Mouse (Mus musculus) ES-E14 (cell line): ENCODE measurements around the gene Rbm25.

Experiments
- HCFC1 ChIP-seq: IDR thresholded peaks from 2 replicates; pipeline ENCODE4 v1.6.1; 2012; ENCODE audit warnings: low read length, inconsistent platforms, borderline replicate concordance; ENCODE audit not compliant: insufficient read depth
- MAFK ChIP-seq: IDR thresholded peaks from 2 replicates; pipeline ENCODE4 v1.6.1; 2014; ENCODE audit warnings: mild to moderate bottlenecking, low read depth, low read length, inconsistent platforms; ENCODE audit not compliant: insufficient read depth
- ZC3H11A ChIP-seq: IDR thresholded peaks from 2 replicates; pipeline ENCODE4 v1.6.1; 2012; ENCODE audit warnings: low read depth, mild to moderate bottlenecking, inconsistent platforms, low read length, borderline replicate concordance
- ZNF384 ChIP-seq: IDR thresholded peaks from 2 replicates; pipeline ENCODE4 v1.6.1; 2012; ENCODE audit warnings: low read depth, low read length, inconsistent platforms

DNA sequence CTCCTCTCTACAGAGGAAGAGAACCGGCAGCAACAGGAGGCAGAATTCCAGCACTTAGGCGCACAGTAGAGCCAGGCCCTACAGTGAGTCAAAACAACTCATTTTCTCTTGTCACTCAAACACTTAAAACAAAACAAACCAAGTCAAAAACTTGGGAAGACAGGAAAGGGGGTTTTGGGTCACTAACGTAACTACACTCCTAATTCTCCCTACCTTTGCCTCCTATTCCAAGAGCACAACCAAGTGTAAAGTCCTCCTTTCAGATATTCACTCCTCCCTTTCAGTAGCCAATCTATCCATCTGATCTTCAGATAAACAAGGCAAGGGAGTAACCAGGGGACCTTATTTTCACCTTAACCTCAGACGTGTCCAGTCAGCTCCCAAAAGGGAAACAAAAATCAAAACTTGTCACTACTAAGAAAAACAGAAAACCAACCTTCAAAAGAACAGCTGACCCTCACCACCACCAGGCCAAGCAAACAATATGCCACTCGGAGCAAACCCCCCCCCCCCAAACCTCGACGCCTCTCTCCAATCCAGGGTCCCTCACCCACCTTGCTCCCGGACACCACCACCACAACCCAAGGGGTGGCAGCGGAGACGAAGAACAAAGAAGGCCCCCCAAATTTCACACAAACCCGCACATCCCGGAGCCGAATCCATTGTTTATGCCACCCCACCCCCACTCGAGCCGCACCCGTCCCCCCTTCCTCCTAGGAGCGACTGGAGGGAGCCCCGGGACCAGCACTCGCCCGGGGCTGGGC is 34.7 kb upstream of the Rbm25 start:
- TF ChIP-seq ZNF384 (no peak), HCFC1 (no peak), MAFK (no peak), ZC3H11A (no peak)
